Mouse (Mus musculus) kidney, embryonic 14.5 days (tissue): ENCODE results near the gene Ikbke. TPM values are rescaled to one million over a fixed set of nuclear protein-coding genes. Genes with fewer than 3 reads are reported as not detected.
"Not testable (repeated sequence)": the region's sequence is repeated elsewhere in the genome, so short reads cannot be mapped to it uniquely, and the experiment has no call there.

Experiments used
- ATAC-seq: fragments of 200-750 bp; cut with Nextera tagmentation; 2 replicates; pipeline ENCODE4 v1.8.0; 2017; ENCODE audit warnings: moderate number of reproducible peaks, mild to moderate bottlenecking, moderate TSS enrichment, moderate library complexity; ENCODE audit not compliant: low FRiP score, low TSS enrichment
- H3K27ac ChIP-seq: fragments of 300-500 bp; sonication (generic); 2 replicates; pipeline ENCODE4 v1.5.1; 2014; ENCODE audit warnings: low read depth, mild to moderate bottlenecking, low read length, moderate library complexity, mixed read lengths
- H3K27me3 ChIP-seq: fragments of 300-500 bp; sonication (generic); 2 replicates; pipeline ENCODE4 v1.6.1; 2014; ENCODE audit warnings: mild to moderate bottlenecking, low read length; ENCODE audit not compliant: control insufficient read depth, insufficient read depth
- H3K36me3 ChIP-seq: fragments of 300-500 bp; sonication (generic); 2 replicates; pipeline ENCODE4 v1.6.1; 2014; ENCODE audit warnings: low read length, mixed read lengths; ENCODE audit not compliant: control insufficient read depth, insufficient read depth
- H3K4me1 ChIP-seq: fragments of 300-500 bp; sonication (generic); 2 replicates; pipeline ENCODE4 v1.6.1; 2014; ENCODE audit warnings: low read length, mixed read lengths; ENCODE audit not compliant: control insufficient read depth, insufficient read depth
- H3K4me2 ChIP-seq: fragments of 300-500 bp; sonication (generic); replicated peaks from 2 replicates; pipeline ENCODE4 v1.6.1; 2014; ENCODE audit warnings: low read depth, mild to moderate bottlenecking, low read length
- H3K4me3 ChIP-seq: fragments of 300-500 bp; sonication (generic); 2 replicates; pipeline ENCODE4 v1.5.1; 2014; ENCODE audit warnings: mild to moderate bottlenecking, low read length
- H3K9ac ChIP-seq: fragments of 300-500 bp; sonication (generic); 2 replicates; pipeline ENCODE4 v1.6.1; 2014; ENCODE audit warnings: low read depth, mild to moderate bottlenecking, low read length, moderate library complexity
- H3K9me3 ChIP-seq: fragments of 300-500 bp; sonication (generic); 2 replicates; pipeline ENCODE4 v1.6.1; 2016; ENCODE audit warnings: low read length; ENCODE audit not compliant: control insufficient read depth
- WGBS: fragments of 180-500 bp; shearing (Covaris S2); extraction: QIAGEN DNeasy Blood & Tissue Kit; methylation state at CpG from one replicate; pipeline ENCODE4 v1.1.7; 2014; 5-methylcytosine and 5-hydroxymethylcytosine counted together
- polyA plus RNA-seq: library from polyadenylated mRNA; unstranded; fragments of >200 nt; fragmentation: Nextera tagmentation; extraction: Ambion mirVana; gene quantifications from 2 replicates; pipeline ENCODE4 v1.2.1, GENCODE M21; 2014

Gene Ikbke
- polyA plus RNA-seq, result 2.9 TPM in 2 replicates

- H3K4me1 ChIP-seq, result peaks cover 8% of the 10 kb centered on the region
- H3K9me3 ChIP-seq, result no peaks in the 10 kb centered on the region
- H3K27ac ChIP-seq, result no peak within 1 kb of the TSS
- H3K27me3 ChIP-seq, result no peaks in the 10 kb centered on the region
- 22% methylated on average over 4 of the region's 4 CpGs for WGBS
- no peaks in the 10 kb centered on the region for H3K36me3 ChIP-seq
- ATAC-seq, result no peak
- H3K9ac ChIP-seq, result peak within 1 kb of the TSS; percentile 51; the same call in 1 of the 2 replicates
- H3K4me2 ChIP-seq, result peak within 1 kb of the TSS; percentile 56
- peak within 1 kb of the TSS; percentile 38 for H3K4me3 ChIP-seq
These were observed at the start of gene Ikbke for GRCm38 (mm10) chr1:131279456-131279776. TSS of gene Ikbke (minus strand) at chr1:131279606.

- not testable (repeated sequence) for H3K9ac ChIP-seq, H3K4me1 ChIP-seq, H3K4me3 ChIP-seq, H3K4me2 ChIP-seq, H3K36me3 ChIP-seq, H3K27ac ChIP-seq, H3K27me3 ChIP-seq, ATAC-seq, H3K9me3 ChIP-seq
- 96% methylated on average over 1 of the region's 1 CpGs for WGBS
These were observed 49.7 kb upstream of the Ikbke start for GRCm38 (mm10) chr1:131329093-131329492.

DNA sequence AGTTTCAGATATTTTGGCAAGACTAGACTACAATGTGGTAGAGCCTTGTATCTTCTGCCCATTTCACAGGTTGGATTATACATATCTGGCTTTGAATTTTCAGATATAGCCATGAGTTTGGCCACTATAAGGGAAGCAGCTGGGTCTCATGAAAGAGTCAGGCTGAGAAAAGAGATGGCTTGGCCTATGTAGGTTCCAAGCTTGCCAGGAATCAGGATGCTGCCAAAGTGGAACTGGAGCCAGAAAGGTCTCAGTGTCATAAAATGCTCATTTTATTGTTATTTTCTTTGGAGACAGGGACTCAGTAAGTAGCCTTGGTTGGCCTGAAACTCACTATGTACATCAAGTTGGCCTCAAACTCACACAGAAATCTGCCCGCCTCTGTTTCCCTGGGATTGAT lies 47.8 kb upstream of the Ikbke start:
- WGBS, result 89% methylated on average over 1 of the region's 1 CpGs

DNA sequence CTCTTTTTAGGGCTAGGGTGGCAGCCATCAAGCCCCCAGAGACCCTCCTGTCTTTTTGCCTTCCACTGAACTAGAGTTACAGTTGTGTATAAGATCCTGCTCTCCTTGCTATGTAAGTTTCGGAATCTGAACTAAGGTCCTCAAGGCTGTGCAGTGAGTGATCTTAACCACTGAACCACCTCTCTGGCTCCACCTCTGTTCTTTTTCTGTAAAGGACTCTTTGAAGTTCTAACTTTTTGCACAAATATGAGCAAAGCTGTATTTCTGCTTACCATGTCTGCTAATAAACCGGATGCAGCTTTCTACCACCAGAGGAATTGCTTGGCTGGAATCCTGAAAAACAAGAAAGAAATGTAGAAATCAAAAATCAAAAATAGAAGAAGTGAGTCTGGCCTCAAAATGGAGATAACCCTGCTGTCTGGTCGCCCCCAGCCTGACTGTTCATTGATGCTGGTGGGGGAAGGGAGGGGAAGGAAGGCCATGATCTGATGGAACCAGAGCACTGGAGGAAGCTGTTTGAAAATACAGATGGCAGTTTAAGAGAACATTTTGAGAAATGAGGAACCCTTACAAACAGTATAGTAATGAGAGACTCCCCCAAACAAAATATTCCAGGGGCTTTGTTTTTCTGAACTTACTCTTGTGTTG lies 45.5 kb upstream of the Ikbke start:
- H3K9me3 ChIP-seq, result no peaks in the 10 kb centered on the region
- ATAC-seq, result no peak
- no peaks in the 10 kb centered on the region for H3K27me3 ChIP-seq
- H3K4me3 ChIP-seq, result no peak overlapping the region
- 88% methylated on average over 3 of the region's 3 CpGs for WGBS
- H3K4me2 ChIP-seq, result no peak overlapping the region
- H3K4me1 ChIP-seq, result no peaks in the 10 kb centered on the region
- no peak overlapping the region for H3K9ac ChIP-seq
- no peak overlapping the region for H3K27ac ChIP-seq
- peaks cover 12% of the 10 kb centered on the region for H3K36me3 ChIP-seq

More for the DNA sequence above, 47.8 kb upstream of the Ikbke start:
- no peak for ATAC-seq
- H3K4me1 ChIP-seq, result no peaks in the 10 kb centered on the region
- H3K36me3 ChIP-seq, result peaks cover 9% of the 10 kb centered on the region
- H3K9ac ChIP-seq, result no peak overlapping the region
- no peak overlapping the region for H3K4me3 ChIP-seq
- no peak overlapping the region for H3K27ac ChIP-seq
- H3K4me2 ChIP-seq, result no peak overlapping the region
- no peaks in the 10 kb centered on the region for H3K9me3 ChIP-seq
- H3K27me3 ChIP-seq, result no peaks in the 10 kb centered on the region

GRCm38 (mm10) chr1:131319598-131320330 lies 40.4 kb upstream of the Ikbke start:
- WGBS, result 80% methylated on average over 3 of the region's 3 CpGs
- Histone ChIP-seq H3K4me3 (no peak overlapping the region), H3K27ac (no peak overlapping the region), H3K36me3 (peaks cover 37% of the 10 kb centered on the region), H3K9ac (no peak overlapping the region), H3K9me3 (no peaks in the 10 kb centered on the region), H3K27me3 (no peaks in the 10 kb centered on the region), H3K4me1 (no peaks in the 10 kb centered on the region), H3K4me2 (no peak overlapping the region)
- no peak for ATAC-seq

DNA sequence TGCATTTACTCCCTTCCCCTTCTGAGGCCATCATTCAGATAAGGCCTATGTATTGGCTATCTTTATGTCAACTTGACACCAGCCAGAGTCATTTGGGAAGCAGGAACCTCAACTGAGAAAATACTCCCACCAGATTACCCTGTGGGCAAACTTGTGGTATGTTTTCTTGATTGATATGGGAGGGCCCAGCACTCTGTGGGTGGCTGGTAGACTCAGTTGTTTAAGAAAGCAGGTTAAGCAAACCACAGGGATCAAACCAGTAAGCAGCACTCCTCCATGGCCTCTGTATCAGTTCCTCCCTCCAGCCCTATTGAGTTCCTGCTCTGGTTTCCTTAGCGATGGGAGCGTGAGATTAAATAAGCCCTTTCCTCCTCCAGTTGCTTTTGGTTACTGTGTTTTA lies 39.0 kb upstream of the Ikbke start:
- Histone ChIP-seq H3K36me3 (peaks cover 37% of the 10 kb centered on the region), H3K27ac (no peak overlapping the region), H3K9ac (no peak overlapping the region), H3K4me1 (no peaks in the 10 kb centered on the region), H3K27me3 (no peaks in the 10 kb centered on the region), H3K9me3 (no peaks in the 10 kb centered on the region), H3K4me3 (no peak overlapping the region), H3K4me2 (no peak overlapping the region)
- 78% methylated on average over 2 of the region's 2 CpGs for WGBS
- no peak for ATAC-seq

- H3K27ac ChIP-seq, result no peak overlapping the region
- WGBS, result 96% methylated on average over 5 of the region's 5 CpGs
- H3K4me3 ChIP-seq, result no peak overlapping the region
- H3K4me1 ChIP-seq, result no peaks in the 10 kb centered on the region
- no peaks in the 10 kb centered on the region for H3K9me3 ChIP-seq
- no peak overlapping the region for H3K4me2 ChIP-seq
- ATAC-seq, result no peak
- H3K27me3 ChIP-seq, result no peaks in the 10 kb centered on the region
- H3K36me3 ChIP-seq, result peaks cover 38% of the 10 kb centered on the region
- H3K9ac ChIP-seq, result no peak overlapping the region
These were observed 38.2 kb upstream of the Ikbke start for GRCm38 (mm10) chr1:131317625-131318024.

DNA sequence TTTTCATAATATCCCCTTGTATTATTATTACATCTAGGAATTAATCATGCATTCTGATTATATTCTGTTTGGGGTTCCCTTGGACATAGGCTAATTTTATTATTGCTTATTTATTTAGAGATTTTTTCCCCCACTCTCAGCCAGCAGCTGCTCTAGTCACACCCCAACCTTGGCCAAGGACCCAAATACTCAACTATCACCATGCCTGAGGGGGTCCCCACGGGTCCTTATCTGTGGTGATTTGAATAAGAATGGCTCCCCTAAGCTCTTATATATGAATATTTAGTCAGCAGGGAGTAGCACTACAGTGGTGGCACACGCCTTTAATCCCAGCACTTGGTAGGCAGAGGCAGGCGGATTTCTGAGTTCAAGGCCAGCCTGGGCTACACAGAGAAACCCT lies 31.9 kb upstream of the Ikbke start:
- 90% methylated on average over 3 of the region's 3 CpGs for WGBS
- Histone ChIP-seq H3K4me1 (no peaks in the 10 kb centered on the region), H3K36me3 (peaks cover 38% of the 10 kb centered on the region; the same call in 1 of the 2 replicates), H3K27me3 (no peaks in the 10 kb centered on the region), H3K27ac (no peak overlapping the region), H3K4me3 (no peak overlapping the region), H3K9ac (no peak overlapping the region), H3K9me3 (no peaks in the 10 kb centered on the region), H3K4me2 (no peak overlapping the region)
- no peak for ATAC-seq

DNA sequence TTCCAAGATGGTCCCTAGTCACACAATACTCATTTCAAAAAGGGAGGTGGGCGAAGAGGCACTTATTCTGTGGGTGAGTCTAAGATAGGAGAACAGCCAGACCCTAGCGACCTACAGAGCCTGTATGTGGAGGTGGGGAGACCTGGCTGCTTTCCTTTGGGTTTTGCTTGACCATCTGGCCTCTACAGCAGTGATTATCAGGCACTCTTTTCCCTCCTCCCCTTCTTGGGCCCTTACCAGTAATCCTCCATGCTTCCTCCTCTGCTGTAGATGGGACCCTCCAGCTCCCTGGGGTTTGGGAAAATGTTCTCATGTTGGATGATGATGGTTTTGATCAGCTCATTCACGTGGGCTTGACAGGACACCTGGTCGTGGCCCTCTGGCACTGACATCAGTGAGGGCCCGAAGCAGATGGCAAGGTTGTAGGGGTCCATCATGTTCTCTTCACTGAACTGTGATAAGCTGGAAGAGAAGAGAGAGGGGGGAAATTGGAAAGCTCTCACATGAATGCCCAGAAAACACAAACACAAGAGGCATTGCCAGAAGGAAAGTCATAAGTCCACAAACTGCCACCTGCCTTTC lies 30.9 kb upstream of the Ikbke start:
- Histone ChIP-seq H3K27me3 (no peaks in the 10 kb centered on the region), H3K4me2 (no peak overlapping the region), H3K36me3 (peaks cover 28% of the 10 kb centered on the region; the same call in 1 of the 2 replicates), H3K9ac (no peak overlapping the region), H3K4me3 (no peak overlapping the region), H3K27ac (no peak overlapping the region), H3K9me3 (no peaks in the 10 kb centered on the region), H3K4me1 (no peaks in the 10 kb centered on the region)
- ATAC-seq, result no peak
- WGBS, result 91% methylated on average over 5 of the region's 5 CpGs
